Mouse (Mus musculus): ENCODE data around the gene 2410002F23Rik.

- TF ChIP-seq POLR2A (IDR thresholded peaks at IDR 0.05; ENCODE audit: low read depth, low read length) (no peak), CTCF (IDR thresholded peaks at IDR 0.05; ENCODE audit: extremely low read depth, insufficient read depth, insufficient read length, insufficient replicate concordance) (no peak)
Observed at GRCm38 (mm10) chr7:44269397-44269796, 22.9 kb downstream of the 2410002F23Rik start.

All from spleen, adult 2 months (tissue).